Mouse (Mus musculus): Measurements from ENCODE around the gene Zfp106.
"Not testable (repeated sequence)": the region's sequence is repeated elsewhere in the genome, so short reads cannot be mapped to it uniquely, and the experiment has no call there.

Zfp106 gene

GRCm38 (mm10) chr2:120563235-120563990 lies at the start of gene Zfp106:
Gene Zfp106 (minus strand): TSS chr2:120563843.
- peak; percentile 94 for DNase-seq

- DNase-seq, result peak; percentile 95
Observed at GRCm38 (mm10) chr2:120608830-120609723, 45.4 kb upstream of the Zfp106 start, which contains the start of the genes Haus2 and Lrrc57. Gene Haus2 (plus strand): TSS chr2:120609383. Gene Lrrc57 (minus strand): TSS chr2:120609520.

- DNase-seq, result peak; percentile 36
Observed at GRCm38 (mm10) chr2:120606021-120606690, 42.5 kb upstream of the Zfp106 start.

DNA sequence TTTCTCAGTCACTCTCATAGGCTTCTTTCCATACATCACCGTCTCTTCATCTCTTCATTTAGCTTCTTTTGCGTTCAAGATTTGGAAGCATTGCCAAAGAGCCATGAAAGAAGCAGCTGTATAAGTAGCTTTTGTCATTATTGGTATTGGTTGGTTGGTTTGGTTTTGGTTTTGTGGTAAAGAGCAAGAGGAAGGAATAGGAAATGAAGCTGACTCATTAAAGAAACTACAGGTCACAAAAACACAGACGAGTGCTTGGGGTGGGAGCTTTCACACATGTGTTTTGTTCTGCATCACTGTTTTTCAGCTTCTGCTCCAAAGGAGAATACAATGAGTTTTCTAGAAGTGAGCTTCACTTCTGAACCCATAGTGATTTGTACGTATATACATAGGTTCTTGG lies 35.9 kb upstream of the Zfp106 start:
- DNase-seq, result no peak

- no peak for DNase-seq
Observed at GRCm38 (mm10) chr2:120597734-120598133, 34.1 kb upstream of the Zfp106 start.

GRCm38 (mm10) chr2:120592227-120592626 lies 28.6 kb upstream of the Zfp106 start:
- no peak for DNase-seq

GRCm38 (mm10) chr2:120589759-120590158 lies 26.1 kb upstream of the Zfp106 start:
- no peak for DNase-seq

- peak; percentile 12 for DNase-seq
Observed at GRCm38 (mm10) chr2:120578286-120578685, 14.6 kb upstream of the Zfp106 start.

GRCm38 (mm10) chr2:120577799-120578198 lies 14.2 kb upstream of the Zfp106 start:
- no peak for DNase-seq

DNA sequence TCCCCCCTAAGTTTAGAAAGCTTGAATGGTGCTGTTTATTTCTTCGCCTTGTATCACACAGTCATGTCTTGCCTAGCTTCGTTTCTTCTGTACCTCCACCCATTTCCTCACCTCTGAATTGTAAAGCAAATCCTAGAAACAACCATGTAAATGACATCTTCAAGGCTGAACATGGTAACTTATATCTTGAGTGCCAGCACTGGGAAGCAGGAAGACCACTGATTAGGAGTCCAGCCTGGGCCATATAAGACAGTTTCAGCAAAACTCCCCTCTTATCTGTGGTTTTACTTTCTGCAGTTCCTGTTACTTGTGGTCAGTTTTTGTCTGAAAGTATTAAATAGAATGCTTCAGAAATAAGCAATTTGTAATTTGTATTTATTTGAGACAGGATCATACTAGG lies 12.3 kb upstream of the Zfp106 start:
- DNase-seq, result no peak

- no peak for DNase-seq
Observed at GRCm38 (mm10) chr2:120575121-120575520, 11.5 kb upstream of the Zfp106 start.

GRCm38 (mm10) chr2:120572161-120572560 lies 8.5 kb upstream of the Zfp106 start:
- not testable (repeated sequence) for DNase-seq

DNA sequence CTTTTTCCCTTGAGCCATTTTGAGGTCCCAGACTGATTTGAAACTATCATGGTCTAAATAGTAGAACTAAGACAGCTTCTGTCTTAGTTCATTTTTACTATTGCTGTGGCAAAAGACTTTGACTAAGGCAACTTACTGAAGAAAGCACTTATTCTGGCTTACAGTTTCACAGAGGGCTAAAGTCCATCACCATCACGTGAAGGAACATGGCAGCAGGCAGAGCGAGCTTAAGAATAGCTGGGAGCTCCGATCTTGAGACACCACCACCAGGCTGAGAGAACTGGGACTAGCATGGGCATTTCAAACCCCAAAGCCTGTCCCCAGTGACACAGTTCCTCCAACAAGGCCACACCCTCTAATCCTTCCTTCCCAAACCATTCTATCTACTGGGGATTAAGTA lies 7.4 kb upstream of the Zfp106 start:
- DNase-seq, result no peak

GRCm38 (mm10) chr2:120567798-120568320 lies 4.2 kb upstream of the Zfp106 start:
- no peak for DNase-seq

- DNase-seq, result peak; percentile 96
Observed at GRCm38 (mm10) chr2:120566886-120567797, 3.5 kb upstream of the Zfp106 start, which contains the start of gene Snap23. Gene Snap23 (plus strand): TSS chr2:120567671.

DNA sequence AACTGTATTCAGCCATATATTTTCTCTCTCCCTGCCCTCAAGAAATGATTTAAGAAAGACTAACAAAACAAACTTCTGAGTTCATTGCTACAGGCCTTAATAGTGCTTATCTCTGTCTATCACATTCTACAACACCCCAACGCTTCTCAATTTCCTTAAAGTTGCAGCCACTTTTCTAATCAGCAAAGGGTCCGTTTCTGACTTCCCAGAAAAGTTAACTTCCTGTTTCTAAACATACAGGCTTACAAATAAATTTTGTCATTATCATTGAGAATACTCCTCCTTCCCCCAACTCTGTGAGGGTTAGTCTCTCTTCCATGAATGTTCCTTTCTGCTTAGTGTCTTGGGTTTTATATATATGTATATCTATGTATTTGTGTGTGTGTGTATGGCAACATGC lies 1.7 kb upstream of the Zfp106 start:
- no peak for DNase-seq

GRCm38 (mm10) chr2:120564548-120565188 lies 1.0 kb upstream of the Zfp106 start:
- not testable (repeated sequence) for DNase-seq

DNA sequence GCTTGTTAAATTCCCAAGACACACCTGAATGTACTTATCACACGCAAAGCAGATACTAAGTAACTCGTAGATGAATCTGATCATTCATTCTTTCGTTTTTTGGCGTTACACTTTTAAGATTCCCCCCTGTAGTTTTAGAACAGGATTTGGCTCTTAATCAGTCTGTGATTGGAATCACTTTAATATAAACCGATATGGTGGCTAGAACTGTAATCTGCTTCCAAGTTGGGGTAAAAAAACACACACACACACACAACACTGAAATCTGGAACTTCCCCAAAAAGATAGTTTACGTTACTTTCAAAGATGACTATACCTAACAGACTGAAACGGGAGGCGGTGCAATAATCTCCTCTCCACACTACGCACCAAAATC lies 796 bp downstream of the Zfp106 start:
- no peak for DNase-seq

DNA sequence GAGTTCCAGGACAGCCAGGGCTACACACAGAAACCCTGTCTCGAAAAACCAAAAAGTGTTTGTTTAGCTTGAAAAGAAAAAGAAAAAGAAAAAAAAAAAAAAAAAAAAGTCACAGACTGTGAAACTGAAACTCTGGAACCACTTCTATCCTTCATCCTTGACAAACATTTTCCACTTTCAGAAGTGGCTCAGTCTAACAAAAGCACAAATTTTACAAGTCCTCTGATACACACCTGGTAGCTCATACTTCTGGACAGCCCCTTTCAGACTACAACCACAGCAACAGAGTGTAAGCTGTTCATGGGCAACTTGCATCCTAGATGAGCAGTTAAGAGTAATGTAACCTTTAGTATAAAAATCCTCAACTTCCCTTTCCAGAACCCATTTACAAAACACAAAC lies 2.1 kb downstream of the Zfp106 start:
- no peak for DNase-seq

GRCm38 (mm10) chr2:120558813-120559212 lies 4.8 kb downstream of the Zfp106 start:
- DNase-seq, result no peak

DNA sequence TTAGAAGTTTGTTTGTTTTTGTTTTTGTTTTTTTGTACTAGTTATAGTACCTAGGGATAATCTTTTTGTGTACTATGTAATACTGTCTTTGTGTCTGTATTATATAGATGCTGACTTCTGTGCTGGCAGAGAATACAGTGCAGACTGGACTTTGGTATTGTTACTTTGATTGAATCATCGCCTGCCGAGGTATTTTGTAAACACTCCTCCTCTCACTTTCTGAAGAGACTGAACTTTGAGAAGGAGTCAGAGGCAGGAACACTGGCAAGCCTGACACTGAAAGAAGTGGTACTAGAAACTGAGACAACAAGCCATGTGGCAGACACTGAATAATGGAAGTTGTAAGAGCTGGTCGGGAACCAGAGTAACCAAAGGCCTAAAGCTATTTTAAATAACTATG lies 6.8 kb downstream of the Zfp106 start:
- DNase-seq, result no peak

Measured in lung, postnatal 10 days (tissue).